Mouse (Mus musculus): ENCODE results near the gene Copb1. TPM values are rescaled to one million over a fixed set of nuclear protein-coding genes. Genes with fewer than 3 reads are reported as not detected.

The Copb1 gene
- polyA plus RNA-seq, 1 experiment from 2014 or later, result 129 TPM

- Histone ChIP-seq H3K9me3 (replicated peaks) (no peaks in the 10 kb centered on the region), H3K27me3 (no peaks in the 10 kb centered on the region), H3K4me2 (replicated peaks) (no peak overlapping the region), H3K27ac (replicated peaks) (no peak overlapping the region), H3K4me3 (replicated peaks) (no peak overlapping the region), H3K9ac (no peak overlapping the region), H3K4me1 (no peaks in the 10 kb centered on the region), H3K36me3 (no peaks in the 10 kb centered on the region)
- no peak for ATAC-seq (ENCODE audit: insufficient number of reproducible peaks, low FRiP score, low TSS enrichment, low read depth)
- 73% methylated on average over 9 of the region's 9 CpGs for WGBS
These were observed 28.5 kb upstream of the Copb1 start for GRCm38 (mm10) chr7:114283006-114283405.

GRCm38 (mm10) chr7:114281671-114282070 is 27.2 kb upstream of the Copb1 start:
- Histone ChIP-seq H3K9ac (no peak overlapping the region), H3K27me3 (no peaks in the 10 kb centered on the region), H3K4me3 (replicated peaks) (no peak overlapping the region), H3K36me3 (no peaks in the 10 kb centered on the region), H3K4me1 (no peaks in the 10 kb centered on the region), H3K9me3 (replicated peaks) (no peaks in the 10 kb centered on the region), H3K4me2 (replicated peaks) (no peak overlapping the region), H3K27ac (replicated peaks) (no peak overlapping the region)
- no peak for ATAC-seq (ENCODE audit: insufficient number of reproducible peaks, low FRiP score, low TSS enrichment, low read depth)
- 51% methylated on average over 3 of the region's 3 CpGs for whole genome bisulfite sequencing

DNA sequence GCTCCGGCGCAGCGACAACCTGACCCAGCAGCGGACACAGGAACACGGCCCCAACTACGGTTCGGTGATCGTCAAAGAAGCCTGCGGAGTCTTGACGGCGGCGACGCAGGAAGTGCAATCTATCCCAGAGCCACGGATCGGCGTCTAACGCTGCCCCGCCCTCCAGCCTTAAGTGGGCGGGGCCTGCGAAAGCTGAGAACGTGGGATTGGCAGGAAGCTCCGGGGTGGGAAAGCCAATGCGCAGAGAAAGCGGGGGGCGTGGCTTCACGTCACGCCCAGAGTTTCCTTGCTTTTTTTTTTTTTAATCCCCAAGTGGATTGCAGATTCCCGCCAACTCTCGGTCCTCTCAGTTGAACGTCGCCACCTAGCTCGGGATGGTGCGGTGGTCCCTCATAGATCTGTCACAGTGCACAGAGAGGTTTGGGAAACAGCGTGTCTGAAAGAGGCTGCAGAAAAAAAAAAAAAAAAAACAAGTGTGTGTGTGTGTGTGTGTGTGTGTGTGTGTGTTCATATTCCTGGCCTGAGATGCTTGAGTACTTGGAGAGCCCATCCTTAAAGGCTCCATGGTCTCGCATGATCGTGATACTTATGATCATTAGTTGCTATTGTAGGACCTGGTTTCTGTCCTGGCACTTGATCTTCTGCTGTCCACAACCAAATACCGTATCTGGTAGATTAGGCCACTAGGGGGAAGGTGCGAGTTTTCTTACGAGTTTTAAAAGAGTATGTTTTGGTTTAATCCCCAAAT is 21.7 kb upstream of the Copb1 start, which contains the start of gene Psma1:
Psma1 (minus strand) TSS at position 114 of the 748 bp plus-strand sequence.
- peak within 1 kb of the TSS; percentile 82 for H3K9ac ChIP-seq
- H3K4me1 ChIP-seq, result peaks cover 9% of the 10 kb centered on the region
- peak within 1 kb of the TSS; percentile 80 for H3K4me3 ChIP-seq (replicated peaks)
- peak within 1 kb of the TSS; percentile 65 for H3K27ac ChIP-seq (replicated peaks)
- no peaks in the 10 kb centered on the region for H3K9me3 ChIP-seq (replicated peaks)
- H3K4me2 ChIP-seq (replicated peaks), result peak within 1 kb of the TSS; percentile 68
- WGBS, result under 1% methylated on average over 39 of the region's 39 CpGs
- H3K36me3 ChIP-seq, result peaks cover 19% of the 10 kb centered on the region
- peak; percentile 94 for ATAC-seq (ENCODE audit: insufficient number of reproducible peaks, low FRiP score, low TSS enrichment, low read depth)
- H3K27me3 ChIP-seq, result no peaks in the 10 kb centered on the region

DNA sequence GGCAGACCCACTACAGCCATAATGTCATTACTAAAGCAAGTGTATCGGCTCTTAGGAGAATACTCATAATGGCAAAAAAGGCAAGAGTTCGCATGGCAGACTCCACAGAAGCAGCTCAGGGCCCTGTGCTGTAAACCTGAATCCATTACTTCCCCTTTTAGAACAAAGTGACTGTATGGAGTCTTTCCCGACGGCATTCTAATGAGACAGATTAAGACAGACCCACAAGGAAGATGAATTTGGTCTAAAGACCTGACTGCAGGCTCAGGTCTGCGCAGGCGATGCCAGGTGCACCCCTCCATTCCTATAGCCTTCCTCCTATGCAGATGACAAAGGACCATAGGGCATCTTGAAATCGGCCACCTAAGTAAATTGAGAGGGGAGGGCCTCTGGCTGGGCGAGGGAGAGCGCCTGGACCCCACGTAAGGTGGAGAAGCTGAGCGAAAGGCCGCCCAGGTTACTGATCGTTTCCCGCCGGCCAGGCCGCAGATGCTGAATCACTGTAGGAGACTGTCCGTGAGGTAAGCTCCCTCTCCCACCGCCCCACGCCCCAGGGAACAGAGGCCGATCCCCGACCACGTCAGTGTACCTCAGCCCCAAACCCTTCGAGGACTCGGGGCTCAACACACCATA is 21.0 kb upstream of the Copb1 start:
- 0 out of 2 replicates have a peak overlapping the region, but pooled peaks have one; percentile 29 for H3K27ac ChIP-seq (replicated peaks)
- ATAC-seq (ENCODE audit: insufficient number of reproducible peaks, low FRiP score, low TSS enrichment, low read depth), result peak; percentile 49
- no peaks in the 10 kb centered on the region for H3K9me3 ChIP-seq (replicated peaks)
- peak overlapping the region; percentile 68 for H3K4me2 ChIP-seq (replicated peaks)
- peaks cover 9% of the 10 kb centered on the region for H3K4me1 ChIP-seq
- H3K36me3 ChIP-seq, result peaks cover 24% of the 10 kb centered on the region
- no peaks in the 10 kb centered on the region for H3K27me3 ChIP-seq
- peak overlapping the region; percentile 80 for H3K4me3 ChIP-seq (replicated peaks)
- H3K9ac ChIP-seq, result peak overlapping the region; percentile 82
- WGBS, result 2% methylated on average over 24 of the region's 24 CpGs

DNA sequence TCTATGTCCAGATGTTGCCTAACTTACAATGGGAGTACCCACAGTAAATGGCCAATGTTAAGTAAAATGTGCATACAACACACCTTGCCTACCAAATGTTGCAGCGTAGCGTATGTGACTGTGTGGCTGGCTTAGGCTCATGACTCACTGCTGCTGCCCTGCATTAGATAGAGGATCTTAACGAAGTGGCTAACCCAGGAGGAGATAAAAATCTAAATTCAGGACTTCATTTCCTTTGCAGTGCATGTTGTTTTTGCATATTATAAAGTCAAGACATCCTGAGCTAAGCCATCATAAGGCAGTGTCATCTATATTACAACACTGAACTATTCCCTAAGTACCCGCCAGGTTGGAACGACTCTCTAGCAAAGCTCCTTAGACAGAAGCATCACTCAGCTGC is 13.9 kb upstream of the Copb1 start:
- ATAC-seq (ENCODE audit: insufficient number of reproducible peaks, low FRiP score, low TSS enrichment, low read depth), result no peak
- Histone ChIP-seq H3K36me3 (peaks cover 78% of the 10 kb centered on the region), H3K4me3 (replicated peaks) (no peak overlapping the region), H3K4me1 (no peaks in the 10 kb centered on the region), H3K4me2 (replicated peaks) (no peak overlapping the region), H3K27me3 (no peaks in the 10 kb centered on the region), H3K9ac (no peak overlapping the region), H3K27ac (replicated peaks) (no peak overlapping the region), H3K9me3 (replicated peaks) (no peaks in the 10 kb centered on the region)
- whole genome bisulfite sequencing, result 95% methylated on average over 5 of the region's 5 CpGs

- WGBS, result 92% methylated on average over 3 of the region's 3 CpGs
- Histone ChIP-seq H3K27me3 (no peaks in the 10 kb centered on the region), H3K4me1 (peaks cover 3% of the 10 kb centered on the region), H3K36me3 (peaks cover 47% of the 10 kb centered on the region), H3K27ac (replicated peaks) (no peak overlapping the region), H3K4me2 (replicated peaks) (no peak overlapping the region), H3K9me3 (replicated peaks) (no peaks in the 10 kb centered on the region), H3K4me3 (replicated peaks) (no peak overlapping the region), H3K9ac (no peak overlapping the region)
- no peak for ATAC-seq (ENCODE audit: insufficient number of reproducible peaks, low FRiP score, low TSS enrichment, low read depth)
These were observed 2.8 kb downstream of the Copb1 start for GRCm38 (mm10) chr7:114251684-114252083.

DNA sequence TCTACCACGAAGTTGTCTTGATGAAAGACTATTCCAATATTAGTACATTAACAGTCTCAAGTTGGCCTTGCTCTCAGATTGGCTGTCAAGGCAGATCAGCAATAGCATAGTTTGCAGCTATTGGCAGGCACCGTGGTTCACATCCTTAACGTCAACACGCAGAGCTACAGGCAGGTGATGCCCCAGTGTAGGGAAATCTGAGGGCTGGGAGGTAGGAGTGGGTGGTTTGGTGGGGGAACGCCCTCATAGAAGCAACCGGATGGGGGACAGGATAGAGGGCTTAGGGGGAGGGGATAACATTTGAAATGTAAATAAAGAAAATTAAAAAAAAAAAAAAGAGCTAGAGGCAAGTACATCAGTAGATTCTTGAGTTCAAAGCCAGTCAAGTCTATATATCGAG is 20.5 kb downstream of the Copb1 start:
- H3K27ac ChIP-seq (replicated peaks), result no peak overlapping the region
- H3K9me3 ChIP-seq (replicated peaks), result no peaks in the 10 kb centered on the region
- WGBS, result 68% methylated on average over 7 of the region's 7 CpGs
- no peak overlapping the region for H3K4me3 ChIP-seq (replicated peaks)
- no peak overlapping the region for H3K4me2 ChIP-seq (replicated peaks)
- H3K9ac ChIP-seq, result no peak overlapping the region
- ATAC-seq (ENCODE audit: insufficient number of reproducible peaks, low FRiP score, low TSS enrichment, low read depth), result no peak
- H3K4me1 ChIP-seq, result no peaks in the 10 kb centered on the region
- H3K36me3 ChIP-seq, result peaks cover 68% of the 10 kb centered on the region
- no peaks in the 10 kb centered on the region for H3K27me3 ChIP-seq

GRCm38 (mm10) chr7:114232982-114233381 is 21.5 kb downstream of the Copb1 start:
- WGBS, result 92% methylated on average over 7 of the region's 7 CpGs
- ATAC-seq (ENCODE audit: insufficient number of reproducible peaks, low FRiP score, low TSS enrichment, low read depth), result no peak

DNA sequence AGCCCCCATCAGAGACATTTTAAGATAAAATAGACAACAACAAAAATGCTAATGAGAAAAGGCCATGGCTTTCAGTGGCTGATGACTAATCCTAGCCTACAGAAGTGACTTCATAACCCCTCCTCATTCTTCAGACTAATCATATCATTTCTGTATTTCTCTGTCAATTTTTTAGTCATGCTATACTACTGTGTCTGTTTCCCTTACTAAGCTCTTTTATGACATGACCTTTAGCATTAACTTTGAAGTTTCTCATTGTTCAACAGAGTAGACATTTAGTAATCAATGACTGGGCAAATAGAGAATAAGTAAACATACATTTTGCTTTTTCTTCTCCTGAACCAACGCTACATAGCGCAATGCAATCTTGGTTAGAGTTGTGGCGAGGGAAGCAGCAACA is 22.7 kb downstream of the Copb1 start:
- H3K4me1 ChIP-seq, result no peaks in the 10 kb centered on the region
- WGBS, result 95% methylated on average over 3 of the region's 3 CpGs
- H3K9ac ChIP-seq, result no peak overlapping the region
- no peak overlapping the region for H3K4me3 ChIP-seq (replicated peaks)
- H3K27ac ChIP-seq (replicated peaks), result no peak overlapping the region
- H3K9me3 ChIP-seq (replicated peaks), result no peaks in the 10 kb centered on the region
- ATAC-seq (ENCODE audit: insufficient number of reproducible peaks, low FRiP score, low TSS enrichment, low read depth), result no peak
- peaks cover 61% of the 10 kb centered on the region for H3K36me3 ChIP-seq
- no peaks in the 10 kb centered on the region for H3K27me3 ChIP-seq
- H3K4me2 ChIP-seq (replicated peaks), result no peak overlapping the region

More at GRCm38 (mm10) chr7:114232982-114233381, 21.5 kb downstream of the Copb1 start:
- Histone ChIP-seq H3K4me3 (replicated peaks) (no peak overlapping the region), H3K27me3 (no peaks in the 10 kb centered on the region), H3K9ac (no peak overlapping the region), H3K4me1 (no peaks in the 10 kb centered on the region), H3K4me2 (replicated peaks) (no peak overlapping the region), H3K9me3 (replicated peaks) (no peaks in the 10 kb centered on the region), H3K36me3 (peaks cover 64% of the 10 kb centered on the region), H3K27ac (replicated peaks) (no peak overlapping the region)

DNA sequence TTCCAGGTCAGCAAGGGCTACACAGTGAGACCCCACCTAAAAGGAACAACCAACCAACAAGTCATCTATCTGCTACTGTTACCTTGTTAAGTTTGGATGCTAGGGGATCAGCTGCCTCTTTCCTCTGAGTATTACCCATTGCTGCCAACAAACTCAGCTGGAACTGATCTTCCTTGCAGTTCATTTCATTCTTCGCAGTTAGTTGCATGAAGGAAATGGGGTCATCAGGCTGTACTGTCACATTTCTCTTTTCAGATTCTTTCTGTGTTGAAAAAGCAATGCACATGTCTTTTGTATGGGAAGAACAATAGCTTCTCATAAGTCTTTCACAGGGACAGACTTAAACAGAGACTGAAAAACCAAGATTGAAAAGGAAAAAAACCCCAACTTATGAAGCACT is 28.0 kb downstream of the Copb1 start:
- H3K9ac ChIP-seq, result no peak overlapping the region
- H3K4me3 ChIP-seq (replicated peaks), result no peak overlapping the region
- 84% methylated on average over 1 of the region's 1 CpGs for WGBS
- no peak overlapping the region for H3K4me2 ChIP-seq (replicated peaks)
- no peaks in the 10 kb centered on the region for H3K27me3 ChIP-seq
- H3K9me3 ChIP-seq (replicated peaks), result no peaks in the 10 kb centered on the region
- no peak for ATAC-seq (ENCODE audit: insufficient number of reproducible peaks, low FRiP score, low TSS enrichment, low read depth)
- no peaks in the 10 kb centered on the region for H3K4me1 ChIP-seq
- H3K27ac ChIP-seq (replicated peaks), result no peak overlapping the region
- H3K36me3 ChIP-seq, result peaks cover 51% of the 10 kb centered on the region

GRCm38 (mm10) chr7:114220433-114220832 is 34.1 kb downstream of the Copb1 start:
- Histone ChIP-seq H3K27me3 (no peaks in the 10 kb centered on the region), H3K9ac (no peak overlapping the region), H3K4me3 (replicated peaks) (no peak overlapping the region), H3K4me2 (replicated peaks) (no peak overlapping the region), H3K4me1 (no peaks in the 10 kb centered on the region), H3K27ac (replicated peaks) (no peak overlapping the region), H3K36me3 (peaks cover 40% of the 10 kb centered on the region), H3K9me3 (replicated peaks) (no peaks in the 10 kb centered on the region)
- 89% methylated on average over 4 of the region's 4 CpGs for WGBS
- ATAC-seq (ENCODE audit: insufficient number of reproducible peaks, low FRiP score, low TSS enrichment, low read depth), result no peak
